24 mouse cellular contexts compared by ENCODE assay signal in the genomic region with DNA sequence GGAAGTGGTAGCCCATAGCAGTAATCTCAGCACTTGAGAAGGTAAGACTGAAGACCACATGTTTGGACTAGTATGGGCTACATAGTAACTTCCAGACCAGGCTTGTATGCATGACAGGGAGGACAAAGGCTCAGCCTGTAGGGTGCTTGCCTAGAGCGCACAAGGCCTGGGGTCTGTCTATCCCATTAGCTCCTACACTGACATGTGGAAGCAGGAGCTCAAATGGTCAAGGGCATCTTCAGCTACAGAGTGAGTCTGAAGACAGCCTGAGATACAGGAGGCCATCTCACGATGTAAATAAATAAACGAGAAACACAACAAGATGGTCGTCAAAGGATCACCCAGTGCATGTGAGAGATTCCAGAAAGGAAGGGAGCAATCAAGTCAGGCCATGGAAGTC. TPM values are rescaled to one million over a fixed set of nuclear protein-coding genes. Genes with fewer than 3 reads are reported as not detected.
DNase-seq lines count a peak whose midpoint lies in the region; ATAC-seq and TF ChIP-seq lines count a peak whose summit lies in the region.
"Had no signal": no experiment of that assay in that cellular context is flagged by ENCODE, and none has a peak within 500 bp of the region (broad histone marks: within the 10 kb centered on the region; RNA-seq: fewer than 3 reads in every experiment).

No protein-coding gene starts in this region.

- WGBS in liver, embryonic 12.5 days (ENCODE audit: insufficient replicate concordance), result 78% methylated on average over 4 of the region's 4 CpGs
- 96% methylated on average over 4 of the region's 4 CpGs for WGBS in macrophage (ENCODE audit: missing documents)

- H3K79me2 ChIP-seq in macrophage (ENCODE audit: inconsistent target), result peaks cover 83% of the 10 kb centered on the region

- no peak for TF ChIP-seq EP300 in ES-Bruce4 (IDR thresholded peaks at IDR 0.05; ENCODE audit: insufficient read depth, low read depth, low read length)

- no peak overlapping the region for H3K4me2 ChIP-seq in liver, embryonic 12.5 days
- H3K4me2 ChIP-seq: embryonic facial prominence, embryonic 13.5 days; forebrain, embryonic 15.5 days; hindbrain, embryonic 12.5 days; kidney, embryonic 15.5 days; neural tube, embryonic 12.5 days had no signal

- no peaks in the 10 kb centered on the region for H3K9me3 ChIP-seq in liver, embryonic 12.5 days (replicated peaks)
- H3K9me3 ChIP-seq in ES-Bruce4 (replicated peaks; ENCODE audit: control insufficient read depth, insufficient read depth, low read length, poor library complexity, severe bottlenecking), result no peaks in the 10 kb centered on the region
- H3K9me3 ChIP-seq: embryonic facial prominence, embryonic 13.5 days; forebrain, embryonic 15.5 days; hindbrain, embryonic 12.5 days; kidney, embryonic 15.5 days; neural tube, embryonic 12.5 days had no signal

- H3K4me3 ChIP-seq in liver, embryonic 12.5 days, result no peak overlapping the region
- H3K4me3 ChIP-seq in ES-Bruce4 (ENCODE audit: low read depth, low read length), result no peak overlapping the region
- H3K4me3 ChIP-seq in bone marrow macrophage, adult 2 months (ENCODE audit: insufficient read depth, low read length), result no peak overlapping the region
- no peak overlapping the region for H3K4me3 ChIP-seq in macrophage (ENCODE audit: inconsistent target)
- H3K4me3 ChIP-seq: embryonic facial prominence, embryonic 13.5 days; forebrain, embryonic 15.5 days; hindbrain, embryonic 12.5 days; kidney, embryonic 15.5 days; neural tube, embryonic 12.5 days had no signal

- peak overlapping the region; percentile 99 for H3K27ac ChIP-seq in liver, embryonic 12.5 days
- H3K27ac ChIP-seq in ES-Bruce4 (ENCODE audit: insufficient read depth, low read length), result peak overlapping the region; percentile 91
- peak overlapping the region; percentile 10 for H3K27ac ChIP-seq in bone marrow macrophage, adult 2 months (ENCODE audit: insufficient read depth, low read depth, low read length)
- peak overlapping the region; percentile 100; the same call in 1 of the 2 replicates for H3K27ac ChIP-seq in macrophage
- H3K27ac ChIP-seq: neural tube, embryonic 12.5 days had no signal

- no peak for TF ChIP-seq CTCF in ES-Bruce4 (IDR thresholded peaks at IDR 0.05; ENCODE audit: low read depth, low read length)
- TF ChIP-seq CTCF in bone marrow macrophage, adult 2 months (IDR thresholded peaks at IDR 0.05; ENCODE audit: low read depth, low read length), result no peak

- no peak for TF ChIP-seq POLR2A in ES-Bruce4 (IDR thresholded peaks at IDR 0.05; ENCODE audit: insufficient read depth, low read length)
- no peak for TF ChIP-seq POLR2A in bone marrow macrophage, adult 2 months (IDR thresholded peaks at IDR 0.05; ENCODE audit: borderline replicate concordance, low read depth, low read length)

- peaks cover 72% of the 10 kb centered on the region for H3K4me1 ChIP-seq in liver, embryonic 12.5 days
- H3K4me1 ChIP-seq in ES-Bruce4 (ENCODE audit: control insufficient read depth, insufficient read depth, low read length), result no peaks in the 10 kb centered on the region
- peaks cover 36% of the 10 kb centered on the region for H3K4me1 ChIP-seq in bone marrow macrophage, adult 2 months (ENCODE audit: control insufficient read depth, insufficient read depth, low read length)

- H3K9ac ChIP-seq in liver, embryonic 12.5 days, result no peak overlapping the region
- peak overlapping the region; percentile 82; the same call in 1 of the 2 replicates for H3K9ac ChIP-seq in ES-Bruce4 (ENCODE audit: low read depth, poor library complexity, severe bottlenecking)
- H3K9ac ChIP-seq: embryonic facial prominence, embryonic 13.5 days; forebrain, embryonic 15.5 days; hindbrain, embryonic 12.5 days; kidney, embryonic 15.5 days; neural tube, embryonic 12.5 days had no signal

- H3K36me3 ChIP-seq in liver, embryonic 12.5 days, result peaks cover 62% of the 10 kb centered on the region
- peaks cover 54% of the 10 kb centered on the region for H3K36me3 ChIP-seq in ES-Bruce4 (ENCODE audit: control insufficient read depth, insufficient read depth, low read length, poor library complexity, severe bottlenecking)
- peaks cover 33% of the 10 kb centered on the region; the same call in 1 of the 2 replicates for H3K36me3 ChIP-seq in macrophage (ENCODE audit: inconsistent target)

- ATAC-seq in liver, embryonic 12.5 days, result no peak
- ATAC-seq: forebrain, embryonic 15.5 days had no signal

- DNase-seq in liver, result no peak
- DNase-seq in neural tube, embryonic 10.5 days (ENCODE audit: extremely low spot score, low spot score), result no peak
- DNase-seq in spleen, adult 18-20 months, result no peak
- DNase-seq: adrenal gland, postnatal 14 days; cerebellum, adult 11 months; cerebellum, postnatal 14 days; gastrocnemius, postnatal 25 days; heart, postnatal 10 days; lung, postnatal 10 days; right cerebral cortex, postnatal 4 days had no signal

- H3K27me3 ChIP-seq in liver, embryonic 12.5 days (replicated peaks), result no peaks in the 10 kb centered on the region
- no peaks in the 10 kb centered on the region for H3K27me3 ChIP-seq in ES-Bruce4 (ENCODE audit: control insufficient read depth, insufficient read depth, low read length, poor library complexity, severe bottlenecking)
- H3K27me3 ChIP-seq: embryonic facial prominence, embryonic 13.5 days; forebrain, embryonic 15.5 days; hindbrain, embryonic 12.5 days; kidney, embryonic 15.5 days; neural tube, embryonic 12.5 days had no signal

RNA-seq across cellular contexts. Expression of a gene that starts 2.6 kb away (rescaled TPM):
- polyA plus RNA-seq in liver, embryonic 12.5 days (2016; fragmentation: Nextera tagmentation; extraction: Ambion mirVana), result 7,751 and 8,218 TPM in 2 replicates
- 5,956 and 6,533 TPM in 2 replicates for polyA plus RNA-seq in ES-Bruce4 (2011; ENCODE audit: insufficient read depth, insufficient read length, low read depth, missing spikeins)
- 18,510 and 20,120 TPM in 2 replicates for polyA plus RNA-seq in bone marrow macrophage, adult 2 months (2012; ENCODE audit: insufficient read depth, insufficient read length, missing spikeins)
- total RNA-seq in macrophage (2018; cell fraction: chromatin; rRNA removed), result 1,000 to 10,000 TPM in 17 of 26 experiments, 100 to 1,000 TPM in 9; 394 to 2,185 (median 1,126) TPM
- total RNA-seq in macrophage (2018; cell fraction: cytosol; rRNA removed), result over 10,000 TPM; 22,605 to 41,733 (median 29,198) TPM
- 1,000 to 10,000 TPM; 1,882 to 6,751 (median 4,081) TPM for total RNA-seq in macrophage (2018; cell fraction: nucleus; rRNA removed)
- 15,351 to 37,573 TPM (median 32,957 TPM) in 3 replicates for polyA plus RNA-seq in macrophage (2018)

RNA-seq across cellular contexts. Expression of a gene that starts 4.4 kb away (rescaled TPM):
- 147 and 155 TPM in 2 replicates for polyA plus RNA-seq in liver, embryonic 12.5 days (2016; fragmentation: Nextera tagmentation; extraction: Ambion mirVana)
- polyA plus RNA-seq in ES-Bruce4 (2011; ENCODE audit: insufficient read depth, insufficient read length, low read depth, missing spikeins) (250 and 287 TPM in 2 replicates), macrophage (2018) (72.6 to 246 TPM (median 245 TPM) in 3 replicates)
- polyA plus RNA-seq in bone marrow macrophage, adult 2 months (2012; ENCODE audit: insufficient read depth, insufficient read length, missing spikeins), result 196 and 209 TPM in 2 replicates
- total RNA-seq in macrophage (2018; cell fraction: chromatin; rRNA removed), result 100 to 1,000 TPM in 21 of 26 experiments, 10 to 100 TPM in 5; 69.8 to 213 (median 134) TPM
- 100 to 1,000 TPM; 144 to 214 (median 171) TPM for total RNA-seq in macrophage (2018; cell fraction: cytosol; rRNA removed)
- total RNA-seq in macrophage (2018; cell fraction: nucleus; rRNA removed), result 100 to 1,000 TPM; 106 to 261 (median 170) TPM

RNA-seq across cellular contexts. Expression of a gene that starts 19.4 kb away (rescaled TPM):
- polyA plus RNA-seq in liver, embryonic 12.5 days (2016; fragmentation: Nextera tagmentation; extraction: Ambion mirVana), result 1.9 and 2.0 TPM in 2 replicates
- polyA plus RNA-seq in ES-Bruce4 (2011; ENCODE audit: insufficient read depth, insufficient read length, low read depth, missing spikeins) (1.3 and 2.4 TPM in 2 replicates), macrophage (2018) (not detected in 3 replicates)
- not detected in 2 replicates for polyA plus RNA-seq in bone marrow macrophage, adult 2 months (2012; ENCODE audit: insufficient read depth, insufficient read length, missing spikeins)
- not detected for total RNA-seq in macrophage (2018; cell fraction: chromatin; rRNA removed)
- total RNA-seq in macrophage (2018; cell fraction: cytosol; rRNA removed), result under 1 TPM in 1 of 26 experiments, not detected in 25; 0.10 TPM
- total RNA-seq in macrophage (2018; cell fraction: nucleus; rRNA removed), result not detected
- total RNA-seq: gastrocnemius, postnatal 25 days; heart, postnatal 10 days; layer of hippocampus, postnatal 25 days; left cerebral cortex, postnatal 14 days; midbrain, postnatal 0 days had no signal

RNA-seq across cellular contexts. Expression of a gene that starts 24.3 kb away (rescaled TPM):
- not detected in 2 replicates for polyA plus RNA-seq in liver, embryonic 12.5 days (2016; fragmentation: Nextera tagmentation; extraction: Ambion mirVana)
- polyA plus RNA-seq in ES-Bruce4 (2011; ENCODE audit: insufficient read depth, insufficient read length, low read depth, missing spikeins), result not detected in 2 replicates
- polyA plus RNA-seq in bone marrow macrophage, adult 2 months (2012; ENCODE audit: insufficient read depth, insufficient read length, missing spikeins), result 1.1 TPM in 1 of 2 replicates, not detected in the other
- total RNA-seq in macrophage (2018; cell fraction: chromatin; rRNA removed), result not detected
- under 1 TPM in 7 of 26 experiments, not detected in 19; 0.22 to 0.78 (median 0.34) TPM for total RNA-seq in macrophage (2018; cell fraction: cytosol; rRNA removed)
- total RNA-seq in macrophage (2018; cell fraction: nucleus; rRNA removed), result not detected
- not detected in 3 replicates for polyA plus RNA-seq in macrophage (2018)
- polyA plus RNA-seq: embryonic facial prominence, embryonic 13.5 days; forebrain, embryonic 15.5 days; hindbrain, embryonic 12.5 days; kidney, embryonic 15.5 days; midbrain, postnatal 0 days; neural tube, embryonic 12.5 days; stomach, postnatal 0 days; thymus, postnatal 0 days had no signal

RNA-seq across cellular contexts. Expression of a gene that starts 24.4 kb away (rescaled TPM):
- 135 and 141 TPM in 2 replicates for polyA plus RNA-seq in liver, embryonic 12.5 days (2016; fragmentation: Nextera tagmentation; extraction: Ambion mirVana)
- polyA plus RNA-seq in ES-Bruce4 (2011; ENCODE audit: insufficient read depth, insufficient read length, low read depth, missing spikeins), result 263 and 267 TPM in 2 replicates
- polyA plus RNA-seq in bone marrow macrophage, adult 2 months (2012; ENCODE audit: insufficient read depth, insufficient read length, missing spikeins), result 26.0 and 43.8 TPM in 2 replicates
- total RNA-seq in macrophage (2018; cell fraction: chromatin; rRNA removed), result 10 to 100 TPM in 8 of 26 experiments, 1 to 10 TPM in 18; 1.1 to 17.1 (median 8.7) TPM
- total RNA-seq in macrophage (2018; cell fraction: cytosol; rRNA removed), result 10 to 100 TPM; 11.6 to 25.0 (median 18.3) TPM
- 10 to 100 TPM in 3 of 26 experiments, 1 to 10 TPM in 23; 3.4 to 16.9 (median 6.7) TPM for total RNA-seq in macrophage (2018; cell fraction: nucleus; rRNA removed)
- polyA plus RNA-seq in macrophage (2018), result 14.9 to 41.5 TPM (median 18.7 TPM) in 3 replicates

Comparison
In these comparisons a context has a peak if more than half of its experiments do, and no peak if none do; other contexts are left out.
1. H3K27ac ChIP-seq: peak in every context shown above with its lines; median percentile 100 in macrophage; 99 in liver, embryonic 12.5 days; 91 in ES-Bruce4; 10 in bone marrow macrophage, adult 2 months.